Comparison of ENCODE assay signal across 24 mouse cellular contexts in genomic region chr5:52755337-52755736, GRCm38 (mm10).
"Had no signal": no experiment of that assay in that cellular context is flagged by ENCODE, and none has a peak within 500 bp of the region (broad histone marks: within the 10 kb centered on the region; RNA-seq: fewer than 3 reads in every experiment).

No protein-coding gene starts in this region.

- H3K9me3 ChIP-seq: heart, embryonic 13.5 days; heart, embryonic 15.5 days; hindbrain, embryonic 13.5 days; hindbrain, embryonic 15.5 days; kidney, embryonic 15.5 days; limb, embryonic 13.5 days had no signal

- H3K9ac ChIP-seq: forebrain, postnatal 0 days; heart, embryonic 13.5 days; heart, embryonic 15.5 days; hindbrain, embryonic 13.5 days; hindbrain, embryonic 15.5 days; kidney, embryonic 15.5 days; limb, embryonic 13.5 days had no signal

- H3K4me3 ChIP-seq: heart, adult 2 months; heart, embryonic 13.5 days; heart, embryonic 15.5 days; hindbrain, embryonic 13.5 days; hindbrain, embryonic 15.5 days; kidney, embryonic 15.5 days; limb, embryonic 13.5 days had no signal

- H3K4me1 ChIP-seq: heart, embryonic 13.5 days; heart, embryonic 15.5 days; hindbrain, embryonic 13.5 days; hindbrain, embryonic 15.5 days; kidney, embryonic 15.5 days; limb, embryonic 13.5 days had no signal

- ATAC-seq: forebrain, postnatal 0 days; hindbrain, postnatal 0 days; intestine, embryonic 16.5 days had no signal

- DNase-seq: forebrain, postnatal 0 days; gastrocnemius, postnatal 14 days; gastrocnemius, postnatal 36 days; heart, adult 2 months; heart, postnatal 14 days; heart, postnatal 36 days; kidney, adult 11 months; kidney, adult 2 months; kidney, adult 9 months; kidney, postnatal 14 days; kidney, postnatal 36 days; layer of hippocampus, adult 9-11 months; layer of hippocampus, postnatal 36 days; left cerebral cortex, postnatal 4 days had no signal

- H3K36me3 ChIP-seq: hindbrain, embryonic 15.5 days had no signal

- H3K27ac ChIP-seq: heart, adult 2 months; heart, embryonic 13.5 days; heart, embryonic 15.5 days; hindbrain, embryonic 13.5 days; hindbrain, embryonic 15.5 days; hindbrain, postnatal 0 days; kidney, embryonic 15.5 days; kidney, postnatal 0 days; limb, embryonic 13.5 days had no signal

- H3K27me3 ChIP-seq: heart, embryonic 13.5 days; heart, embryonic 15.5 days; hindbrain, embryonic 13.5 days; hindbrain, embryonic 15.5 days; kidney, embryonic 15.5 days; limb, embryonic 13.5 days had no signal

- H3K4me2 ChIP-seq: heart, embryonic 11.5 days; heart, embryonic 13.5 days; heart, embryonic 15.5 days; hindbrain, embryonic 13.5 days; hindbrain, embryonic 15.5 days; kidney, embryonic 15.5 days; limb, embryonic 13.5 days had no signal
